Mouse (Mus musculus) heart, postnatal 14 days (tissue): Measurements from ENCODE around the gene 1700013F07Rik. TPM values are rescaled to one million over a fixed set of nuclear protein-coding genes. Genes with fewer than 3 reads are reported as not detected.
"Not testable (repeated sequence)": the region's sequence is repeated elsewhere in the genome, so short reads cannot be mapped to it uniquely, and the experiment has no call there.

ENCODE experiments used
- DNase-seq, 2 experiments: peaks; one replicate each; pipeline ENCODE4 v3.0.0; 2021 to 2022
- intact Hi-C: fragments of 180-260 bp; cut with DNase I; formaldehyde crosslinking; loops from one replicate; pipeline ENCODE4 v1.15.1; 2025
- total RNA-seq, 2 experiments: library from RNA; stranded (reverse); gene quantifications; 2 replicates each; pipeline ENCODE4 v1.2.3; 2021

1700013F07Rik gene
- total RNA-seq, 2 experiments from 2014 or later, result not detected

DNA sequence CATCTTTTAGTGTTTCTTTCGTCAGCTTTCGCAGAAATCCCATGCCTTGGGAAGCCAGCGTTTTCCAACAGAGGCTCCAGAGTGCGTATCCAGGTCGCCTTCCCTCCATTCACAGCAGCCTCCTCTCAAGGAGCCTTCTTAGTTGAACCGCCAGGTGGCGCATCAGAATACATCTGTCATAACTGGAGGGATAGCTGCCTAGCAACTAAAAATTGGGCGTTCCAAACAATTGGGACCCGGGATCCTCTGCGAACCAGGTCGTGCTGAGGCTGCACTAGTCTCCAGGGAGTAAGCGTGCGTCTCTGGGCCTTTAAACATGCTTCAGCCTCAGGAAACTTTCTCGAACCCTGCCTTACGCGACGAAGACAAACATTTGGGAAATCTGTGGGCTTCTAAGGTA, 3.4 kb downstream of the 1700013F07Rik start:
- intact Hi-C loops, result loop anchor here (1.0 kb wide), 1 partner anchor 17 kb away; no protein-coding TSS in a partner anchor
- peak; percentile 80 to 88 for DNase-seq

DNA sequence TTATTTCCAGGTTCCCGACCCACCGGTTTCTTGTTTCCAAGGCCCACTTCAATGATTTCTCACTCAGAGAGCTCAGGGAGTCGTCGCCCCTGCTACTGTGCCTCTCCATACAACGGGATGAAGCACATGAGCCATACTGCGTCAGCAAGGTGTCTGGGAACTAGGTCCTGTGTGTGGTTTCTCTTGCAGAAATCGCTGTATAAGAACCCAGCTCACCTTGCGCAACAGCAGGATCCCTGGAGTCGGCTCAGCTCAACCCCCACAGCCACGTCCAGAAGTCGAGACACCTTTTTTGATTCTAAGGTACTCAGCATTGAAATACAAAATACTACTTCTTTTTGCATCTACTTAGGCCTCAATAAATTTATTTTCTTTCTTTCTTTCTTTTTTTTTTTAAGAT, 8.3 kb downstream of the 1700013F07Rik start:
- intact Hi-C loops, result no loop called here
- no peak for DNase-seq

GRCm38 (mm10) chr3:108554111-108554561, 20.2 kb downstream of the 1700013F07Rik start:
- intact Hi-C loops, result loop anchor here (1.0 to 10.0 kb wide), 2 partner anchors 17 to 269 kb away; partner anchors contain the start of gene Sort1
- no peak for DNase-seq

GRCm38 (mm10) chr3:108554587-108555312, 20.8 kb downstream of the 1700013F07Rik start:
- peak; percentile 89 to 94 for DNase-seq
- intact Hi-C loops, result loop anchor here (1.0 to 10.0 kb wide), 2 partner anchors 17 to 270 kb away; partner anchors contain the start of gene Sort1

- intact Hi-C loops, result loop anchor here (10.0 kb wide), 1 partner anchor 273 kb away; the partner anchor contains the start of gene Sort1
- DNase-seq, result no peak
Measured at GRCm38 (mm10) chr3:108557888-108558287, 23.9 kb downstream of the 1700013F07Rik start.

DNA sequence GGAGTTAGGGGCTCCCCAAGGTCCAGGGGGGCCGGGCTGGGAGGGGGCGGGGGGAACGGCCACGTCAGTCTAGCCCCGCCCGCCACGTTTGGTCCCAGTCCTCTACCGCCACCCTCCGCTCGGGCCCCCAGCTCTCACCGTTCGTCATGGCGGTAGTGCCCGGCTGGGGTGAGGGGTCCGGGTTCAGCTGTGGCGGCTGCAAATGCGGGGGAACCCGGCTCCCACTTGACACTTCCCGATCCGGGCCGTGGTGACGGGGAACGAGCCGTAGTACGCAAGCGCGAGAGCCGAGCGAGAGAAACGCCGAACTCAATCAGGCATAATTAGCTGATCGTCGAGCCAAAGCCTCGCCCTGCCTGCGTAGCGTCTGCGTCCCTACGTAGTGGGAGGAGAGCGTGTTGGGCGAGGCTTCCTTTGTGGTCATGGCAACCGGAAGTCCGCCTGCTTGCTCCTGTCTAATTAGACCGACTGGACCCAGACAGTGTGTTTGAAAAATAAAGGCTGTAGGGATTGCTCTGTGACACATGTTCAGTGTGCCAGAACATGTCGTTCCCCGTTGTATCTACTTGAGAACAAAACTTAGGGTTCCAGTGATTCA, 28.3 kb downstream of the 1700013F07Rik start, which contains the start of gene Tmem167b:
Tmem167b (minus strand) TSS at position 334 of the 598 bp plus-strand sequence.
- intact Hi-C loops, result loop anchor here (2.0 to 10.0 kb wide), 3 partner anchors 120 to 353 kb away; partner anchors contain the start of gene Prpf38b
- DNase-seq, result peak; percentile 95 to 97

DNA sequence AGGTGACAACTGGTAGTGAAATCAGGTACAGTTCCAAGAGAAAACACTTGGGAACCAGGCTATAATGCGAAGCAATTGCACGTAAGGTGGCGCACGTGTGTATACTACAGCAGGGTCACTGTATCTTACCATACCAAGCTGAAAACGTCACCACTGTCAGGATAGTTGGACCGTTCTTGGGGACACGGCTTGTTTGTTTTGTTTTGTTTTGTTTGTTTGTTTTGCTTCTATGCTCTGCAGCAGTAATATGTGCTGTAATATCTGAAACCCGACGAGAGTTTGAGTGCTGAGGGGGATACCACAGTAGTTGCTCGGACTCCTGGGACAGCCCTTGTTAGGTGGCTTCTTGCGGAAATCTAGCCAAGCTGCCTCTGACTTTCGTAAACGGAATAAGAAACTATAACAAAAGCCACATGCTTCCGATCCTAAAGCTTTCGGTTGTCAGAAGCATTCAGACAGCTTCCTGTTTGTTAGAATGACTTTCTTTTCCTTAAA, 28.9 kb downstream of the 1700013F07Rik start:
- DNase-seq, result peak; percentile 8 to 18
- intact Hi-C loops, result loop anchor here (2.0 to 10.0 kb wide), 3 partner anchors 121 to 352 kb away; partner anchors contain the start of gene Prpf38b

DNA sequence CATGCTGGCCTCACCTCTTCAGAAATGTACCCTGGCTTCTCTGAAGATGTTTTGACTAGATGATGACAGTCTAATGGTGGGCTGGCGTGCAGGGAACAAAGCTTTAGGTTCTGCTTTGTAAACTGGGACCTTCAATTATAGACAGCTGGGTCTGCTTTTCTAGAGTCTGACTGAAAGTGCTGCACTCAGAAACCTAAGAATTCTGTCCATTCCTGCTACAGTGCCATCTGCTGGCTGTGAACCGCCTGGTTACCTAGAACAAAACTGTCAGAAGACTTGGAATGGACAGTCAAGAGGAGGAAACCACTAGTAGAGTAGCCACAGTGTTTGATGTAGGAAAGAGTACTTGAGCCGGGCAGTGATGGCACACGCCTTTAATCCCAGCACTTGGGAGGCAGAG, 29.4 kb downstream of the 1700013F07Rik start:
- intact Hi-C loops, result loop anchor here (2.0 to 10.0 kb wide), 3 partner anchors 121 to 351 kb away; partner anchors contain the start of gene Prpf38b
- peak; percentile 79 to 87 for DNase-seq

DNA sequence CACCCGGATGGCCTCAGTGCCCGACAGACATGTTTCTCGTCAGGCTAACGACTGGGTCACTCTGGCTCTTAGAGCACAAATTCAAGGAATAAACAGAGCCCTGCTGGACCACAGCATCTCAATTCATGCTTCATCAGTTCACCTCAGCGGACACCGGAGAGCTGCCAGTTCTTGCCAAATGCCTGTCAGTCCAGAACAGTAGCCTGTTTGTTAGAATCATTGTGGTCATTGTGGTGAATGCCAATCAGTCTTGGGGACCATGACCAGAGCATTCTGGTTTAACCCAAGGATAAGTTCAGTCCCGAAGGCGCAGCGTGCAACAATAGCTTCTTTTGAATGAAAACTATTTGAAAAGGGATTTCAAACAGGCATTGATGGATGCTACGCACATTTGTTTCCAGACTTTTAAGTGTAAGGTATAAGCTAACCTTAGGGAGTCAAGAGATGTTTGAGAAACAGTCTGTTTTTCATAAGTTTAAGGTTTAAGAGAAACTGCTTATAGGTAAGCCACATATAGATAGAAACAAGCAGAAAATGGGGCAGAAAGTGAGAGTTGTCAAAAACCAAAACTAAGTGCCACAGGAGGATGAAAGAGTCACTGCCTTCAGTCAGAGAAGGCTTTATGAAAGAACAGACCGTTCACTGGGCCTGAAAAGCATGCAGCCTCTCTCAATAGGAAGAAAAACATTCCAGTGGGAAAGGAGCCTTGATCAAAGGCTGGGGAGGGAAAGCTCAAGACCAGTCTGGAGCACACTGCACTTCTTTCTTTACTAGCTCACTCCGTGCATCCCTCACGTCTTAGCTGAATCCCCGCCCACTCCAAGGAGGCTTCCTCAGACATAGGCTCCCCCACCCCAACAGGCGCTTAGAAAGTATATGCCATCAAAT, 34.3 kb downstream of the 1700013F07Rik start:
- DNase-seq, result no peak
- intact Hi-C loops, result loop anchor here (10.0 kb wide), 1 partner anchor 347 kb away; the partner anchor contains the start of gene Prpf38b

GRCm38 (mm10) chr3:108569636-108570035, 35.7 kb downstream of the 1700013F07Rik start:
- DNase-seq, result not testable (repeated sequence)
- intact Hi-C loops, result loop anchor here (5.0 to 10.0 kb wide), 2 partner anchors 83 to 345 kb away; partner anchors contain the start of genes Clcc1 and Prpf38b

GRCm38 (mm10) chr3:108570813-108571212, 36.9 kb downstream of the 1700013F07Rik start:
- intact Hi-C loops, result loop anchor here (5.0 kb wide), 1 partner anchor 81 kb away; the partner anchor contains the start of gene Clcc1
- no peak for DNase-seq

DNA sequence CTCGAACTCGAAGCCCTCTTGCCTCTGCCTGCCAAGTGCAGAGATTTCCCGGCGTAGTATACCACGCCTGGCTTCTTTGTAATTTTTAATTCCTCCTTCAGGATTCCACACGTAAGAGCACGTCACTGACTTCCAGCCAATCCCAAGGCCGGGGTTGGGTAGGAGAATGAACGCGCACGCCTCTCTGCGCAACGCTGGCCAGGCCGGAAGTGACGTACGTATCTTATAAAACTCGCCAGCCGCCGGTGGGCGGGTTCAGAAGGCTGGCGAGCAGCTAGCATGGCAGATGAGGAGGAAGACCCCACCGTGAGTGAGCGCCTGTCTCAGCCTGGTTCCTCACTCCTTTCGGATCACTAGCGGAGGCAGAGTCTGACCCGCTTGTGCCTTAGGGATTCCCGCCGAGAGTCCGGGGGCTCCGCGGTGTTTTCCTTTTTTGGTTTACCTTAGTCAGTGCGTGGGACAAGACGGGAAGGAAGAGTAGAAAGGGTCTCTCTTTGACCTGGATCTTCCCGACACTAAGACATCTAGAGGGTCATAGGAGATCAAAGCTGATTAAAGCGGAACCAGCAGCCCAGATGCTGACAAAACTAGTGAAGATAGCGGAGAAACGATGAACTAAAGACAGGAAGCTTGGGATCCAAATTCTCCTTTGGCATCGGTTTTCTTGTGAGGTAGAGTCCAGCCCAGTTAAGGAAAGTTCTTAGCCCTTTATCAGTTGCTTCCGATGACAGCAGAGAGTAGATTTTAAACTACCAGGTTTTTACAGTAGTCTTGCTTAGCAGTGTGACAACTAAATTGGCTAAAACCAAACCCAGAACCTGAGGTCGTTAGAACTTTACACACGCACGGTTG, 37.7 kb downstream of the 1700013F07Rik start, which contains the start of gene Taf13:
Taf13 (plus strand) TSS at position 256 of the 852 bp plus-strand sequence.
- DNase-seq, result peak; percentile 95 to 99
- intact Hi-C loops, result loop anchor here (5.0 kb wide), 1 partner anchor 81 kb away; the partner anchor contains the start of gene Clcc1

DNA sequence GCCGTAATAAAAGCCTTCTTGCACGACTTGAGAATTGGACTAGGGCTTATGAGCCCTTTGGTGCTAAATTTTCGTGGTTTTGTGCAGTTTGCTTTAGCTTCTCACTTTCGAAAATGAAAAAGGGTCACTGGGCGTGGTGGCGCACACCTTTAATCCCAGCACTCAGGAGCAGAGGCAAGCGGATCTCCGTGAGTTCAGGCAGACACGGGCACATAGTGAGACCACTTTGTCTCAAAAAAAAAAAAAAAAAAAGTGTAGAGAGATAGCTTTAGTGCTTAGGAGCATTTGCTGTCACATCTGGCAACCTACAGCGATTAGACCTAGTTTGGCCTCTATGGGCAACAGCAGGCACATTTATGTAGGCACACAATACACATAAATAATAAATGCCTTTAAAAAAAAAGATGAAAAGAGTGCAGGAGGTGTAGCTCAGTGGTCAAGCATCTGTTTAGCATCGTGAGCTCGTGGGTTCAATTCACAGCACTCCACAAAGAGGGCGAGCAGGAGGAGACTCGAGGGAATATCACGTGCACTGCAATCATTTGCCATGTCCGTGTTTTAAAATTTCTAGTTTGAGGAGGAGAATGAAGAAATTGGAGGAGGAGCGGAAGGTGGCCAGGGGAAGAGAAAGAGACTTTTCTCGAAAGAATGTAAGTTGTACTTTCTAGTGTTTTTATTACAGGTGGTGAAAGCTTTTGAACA, 38.5 kb downstream of the 1700013F07Rik start:
- intact Hi-C loops, result loop anchor here (5.0 kb wide), 1 partner anchor 80 kb away; the partner anchor contains the start of gene Clcc1
- no peak for DNase-seq

- intact Hi-C loops, result loop anchor here (5.0 kb wide), 1 partner anchor 78 kb away; the partner anchor contains the start of gene Clcc1
- DNase-seq, result no peak
Measured at GRCm38 (mm10) chr3:108574018-108574417, 40.1 kb downstream of the 1700013F07Rik start.

DNA sequence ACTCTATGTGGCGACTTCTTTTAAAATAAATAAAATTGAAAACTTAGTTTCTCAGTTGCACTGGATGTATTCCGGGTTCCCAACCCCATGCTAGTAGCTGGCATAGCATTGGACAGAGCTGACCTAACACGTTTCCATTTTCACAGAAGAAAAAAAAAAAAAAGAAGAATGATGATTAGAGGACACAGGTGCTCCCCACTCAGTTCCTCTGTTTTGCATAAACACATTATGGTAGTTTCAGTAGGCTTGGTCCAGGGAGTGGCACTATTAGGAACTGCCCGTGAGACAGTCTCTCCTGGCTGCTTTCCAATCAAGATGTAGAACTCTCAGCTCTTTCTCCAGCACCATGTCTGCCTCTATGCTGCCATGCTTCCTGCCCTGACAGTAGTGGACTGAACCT, 50.6 kb downstream of the 1700013F07Rik start:
- intact Hi-C loops, result no loop called here
- DNase-seq, result no peak

DNA sequence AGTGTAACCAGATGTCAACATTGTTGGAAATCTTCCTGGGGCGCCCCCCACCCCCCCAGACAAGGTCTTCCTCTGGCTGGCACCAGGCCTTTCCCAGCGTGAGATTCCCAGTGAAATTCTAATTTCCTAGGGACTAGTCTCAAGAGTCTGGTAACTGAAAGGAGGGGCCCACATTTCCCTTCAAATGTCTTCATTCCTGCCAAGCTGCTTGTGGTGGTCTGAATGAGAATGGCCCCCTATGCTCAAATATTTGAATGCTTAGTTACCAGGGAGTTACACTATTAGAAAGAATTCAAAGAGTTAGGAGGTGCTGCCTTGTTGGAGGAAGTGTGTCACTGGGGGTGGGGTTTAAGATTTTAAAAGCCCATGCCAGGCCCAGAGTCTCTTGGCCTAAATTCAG, 54.5 kb downstream of the 1700013F07Rik start:
- intact Hi-C loops, result no loop called here
- DNase-seq, result no peak

- peak; percentile 95 to 97 for DNase-seq
- intact Hi-C loops, result no loop called here
Measured at GRCm38 (mm10) chr3:108590786-108591529, 57.0 kb downstream of the 1700013F07Rik start, which contains the start of gene Wdr47. Wdr47 (plus strand) TSS chr3:108591279.
